Mouse (Mus musculus) E14TG2a.4 (cell line): ENCODE data around the gene Osbpl3.

Source experiments
- H3K27me3 ChIP-seq: 2 replicates; pipeline ENCODE4 v1.6.1; 2014; ENCODE audit warnings: low read length, control low read depth; ENCODE audit not compliant: insufficient read depth
- H3K36me3 ChIP-seq: 2 replicates; pipeline ENCODE4 v1.6.1; 2014; ENCODE audit warnings: low read length, control low read depth; ENCODE audit not compliant: insufficient read depth
- H3K4me1 ChIP-seq: replicated peaks from 2 replicates; pipeline ENCODE4 v1.6.1; 2014; ENCODE audit warnings: low read depth, low read length, control low read depth
- H3K4me3 ChIP-seq: replicated peaks from 2 replicates; pipeline ENCODE4 v1.5.1; 2014; ENCODE audit warnings: mild to moderate bottlenecking, low read length
- H3K9me3 ChIP-seq: 2 replicates; pipeline ENCODE4 v1.6.1; 2014; ENCODE audit warnings: low read length, control low read depth
- CTCF ChIP-seq: conservative IDR thresholded peaks from 2 replicates; pipeline ENCODE4 v1.5.1; 2014; ENCODE audit warnings: low read length
- NANOG ChIP-seq: IDR thresholded peaks from 2 replicates; pipeline ENCODE4 v1.6.1; 2014; ENCODE audit warnings: borderline replicate concordance, low read length, mixed read lengths
- POU5F1 ChIP-seq: IDR thresholded peaks from 2 replicates; pipeline ENCODE4 v1.6.1; 2014; ENCODE audit warnings: low read length, borderline replicate concordance

Osbpl3 gene

GRCm38 (mm10) chr6:50393960-50394359 lies 62.0 kb downstream of the Osbpl3 start:
- Histone ChIP-seq H3K4me3 (no peak overlapping the region), H3K4me1 (peaks cover 13% of the 10 kb centered on the region; the same call in 1 of the 2 replicates), H3K36me3 (no peaks in the 10 kb centered on the region), H3K9me3 (no peaks in the 10 kb centered on the region), H3K27me3 (no peaks in the 10 kb centered on the region)
- TF ChIP-seq CTCF (no peak), POU5F1 (no peak), NANOG (no peak)

- Histone ChIP-seq H3K4me1 (peaks cover 13% of the 10 kb centered on the region; the same call in 1 of the 2 replicates), H3K27me3 (no peaks in the 10 kb centered on the region), H3K4me3 (no peak overlapping the region), H3K9me3 (no peaks in the 10 kb centered on the region), H3K36me3 (no peaks in the 10 kb centered on the region)
- no peak for TF ChIP-seq POU5F1
- TF ChIP-seq CTCF, result no peak
- no peak for TF ChIP-seq NANOG
These were observed 64.0 kb downstream of the Osbpl3 start for GRCm38 (mm10) chr6:50391951-50392350.

DNA sequence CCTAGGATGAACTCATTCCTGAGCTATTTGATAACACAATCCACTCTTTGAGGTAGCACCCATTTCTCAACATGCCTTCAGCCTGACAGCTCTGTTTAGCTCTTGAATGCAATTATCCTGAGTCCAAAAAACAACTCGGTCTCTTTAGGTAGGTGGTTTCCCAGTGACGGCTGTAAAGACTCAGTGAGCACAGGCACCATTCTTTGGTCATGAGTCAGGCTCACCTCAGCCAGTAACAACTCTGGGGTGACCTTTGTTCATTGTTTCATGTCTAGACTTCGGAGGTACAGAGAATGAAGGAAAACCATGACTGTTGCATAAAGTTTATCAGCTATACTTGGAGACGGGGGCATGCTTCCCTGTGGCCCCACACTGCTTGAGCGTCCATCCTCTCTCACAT lies 65.7 kb downstream of the Osbpl3 start:
- H3K4me3 ChIP-seq, result no peak overlapping the region
- H3K9me3 ChIP-seq, result no peaks in the 10 kb centered on the region
- H3K36me3 ChIP-seq, result no peaks in the 10 kb centered on the region
- TF ChIP-seq NANOG (no peak), POU5F1 (no peak), CTCF (no peak)
- no peaks in the 10 kb centered on the region for H3K27me3 ChIP-seq
- H3K4me1 ChIP-seq, result peaks cover 13% of the 10 kb centered on the region; the same call in 1 of the 2 replicates

GRCm38 (mm10) chr6:50387629-50388028 lies 68.4 kb downstream of the Osbpl3 start:
- Histone ChIP-seq H3K9me3 (no peaks in the 10 kb centered on the region), H3K4me3 (no peak overlapping the region), H3K4me1 (0 out of 2 replicates have a peak, but pooled peaks cover 4% of the 10 kb centered on the region), H3K36me3 (no peaks in the 10 kb centered on the region), H3K27me3 (no peaks in the 10 kb centered on the region)
- no peak for TF ChIP-seq NANOG
- TF ChIP-seq CTCF, result no peak
- TF ChIP-seq POU5F1, result no peak

- H3K36me3 ChIP-seq, result no peaks in the 10 kb centered on the region
- no peak overlapping the region for H3K4me3 ChIP-seq
- H3K9me3 ChIP-seq, result no peaks in the 10 kb centered on the region
- H3K27me3 ChIP-seq, result no peaks in the 10 kb centered on the region
- TF ChIP-seq POU5F1 (no peak), NANOG (no peak), CTCF (no peak; the same call in 1 of the 2 replicates)
- H3K4me1 ChIP-seq, result peaks cover 6% of the 10 kb centered on the region
These were observed 69.5 kb downstream of the Osbpl3 start for GRCm38 (mm10) chr6:50386497-50386896.

- Histone ChIP-seq H3K4me3 (no peak overlapping the region), H3K27me3 (no peaks in the 10 kb centered on the region), H3K4me1 (peaks cover 13% of the 10 kb centered on the region), H3K9me3 (no peaks in the 10 kb centered on the region), H3K36me3 (no peaks in the 10 kb centered on the region)
- no peak for TF ChIP-seq CTCF
- TF ChIP-seq NANOG, result no peak
- no peak for TF ChIP-seq POU5F1
These were observed 70.5 kb downstream of the Osbpl3 start for GRCm38 (mm10) chr6:50385451-50386013.

GRCm38 (mm10) chr6:50382711-50383110 lies 73.3 kb downstream of the Osbpl3 start:
- H3K4me3 ChIP-seq, result no peak overlapping the region
- H3K27me3 ChIP-seq, result no peaks in the 10 kb centered on the region
- H3K4me1 ChIP-seq, result peaks cover 19% of the 10 kb centered on the region
- H3K9me3 ChIP-seq, result no peaks in the 10 kb centered on the region
- H3K36me3 ChIP-seq, result no peaks in the 10 kb centered on the region
- TF ChIP-seq NANOG (no peak), POU5F1 (no peak)

GRCm38 (mm10) chr6:50382196-50382595 lies 73.8 kb downstream of the Osbpl3 start:
- TF ChIP-seq NANOG (no peak), POU5F1 (no peak), CTCF (no peak)
- H3K4me1 ChIP-seq, result peaks cover 19% of the 10 kb centered on the region
- H3K4me3 ChIP-seq, result no peak overlapping the region
- H3K27me3 ChIP-seq, result no peaks in the 10 kb centered on the region
- H3K9me3 ChIP-seq, result no peaks in the 10 kb centered on the region
- H3K36me3 ChIP-seq, result no peaks in the 10 kb centered on the region

DNA sequence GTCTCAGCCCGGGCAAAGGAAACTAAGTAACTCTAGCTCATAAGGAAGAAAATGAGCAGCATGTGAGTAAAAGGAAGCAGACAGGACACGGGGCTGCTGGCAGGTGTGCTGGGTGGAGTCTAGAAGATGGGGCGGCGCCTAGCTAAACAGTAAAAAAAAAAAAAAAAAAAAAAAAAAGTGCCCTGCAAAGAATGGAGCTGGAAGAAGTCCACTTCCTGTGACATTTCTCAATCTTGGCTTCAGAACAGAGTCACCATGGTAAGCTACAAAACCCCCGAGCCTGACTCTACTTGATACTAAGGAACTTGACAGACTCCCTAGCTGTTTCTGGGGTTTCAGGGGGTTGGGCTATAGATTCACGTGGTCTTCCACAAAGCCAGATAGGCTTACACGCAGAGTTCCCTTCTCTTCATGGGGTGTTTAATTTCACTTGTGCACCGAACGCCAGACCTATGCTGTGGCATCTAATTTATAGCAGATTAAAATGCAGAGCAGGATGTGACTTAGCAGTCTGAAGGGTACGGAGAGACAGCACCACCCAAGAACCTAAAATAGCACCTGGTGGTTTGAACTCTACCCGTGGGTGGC lies 74.4 kb downstream of the Osbpl3 start:
- no peaks in the 10 kb centered on the region for H3K27me3 ChIP-seq
- TF ChIP-seq POU5F1 (no peak), NANOG (no peak), CTCF (no peak)
- no peaks in the 10 kb centered on the region for H3K36me3 ChIP-seq
- H3K4me1 ChIP-seq, result peaks cover 19% of the 10 kb centered on the region
- no peak overlapping the region for H3K4me3 ChIP-seq
- peaks cover 5% of the 10 kb centered on the region; the same call in 1 of the 2 replicates for H3K9me3 ChIP-seq
